Mouse (Mus musculus): ENCODE results near the gene Olfr648. TPM values are rescaled to one million over a fixed set of nuclear protein-coding genes. Genes with fewer than 3 reads are reported as not detected.
A peak's percentile ranks its signal among the peaks of the same experiment; 100 is the strongest.

The Olfr648 gene
- total RNA-seq (2021) = under 1 TPM; 0.26 to 0.27 TPM
- long read RNA-seq, experiment 1 = 0 reads
- long read RNA-seq, experiment 2 = 0 reads

GRCm38 (mm10) chr7:104183292-104183691 is at the start of gene Olfr648:
Olfr648 (minus strand) TSS chr7:104183392.
- intact Hi-C loops (cut with DNase I) = no loop called here
- Histone ChIP-seq H3K27ac (no peak within 1 kb of the TSS), H3K4me3 (no peak within 1 kb of the TSS)
- no peak for DNase-seq (ENCODE audit: extremely low spot score in 1 of 2, low spot score in 2 of 2)
- TF ChIP-seq CTCF (IDR thresholded peaks at IDR 0.05) = no peak

GRCm38 (mm10) chr7:104231203-104231602 is 48.0 kb upstream of the Olfr648 start:
- Histone ChIP-seq H3K4me3 (no peak overlapping the region), H3K27ac (no peak overlapping the region)
- intact Hi-C loops (cut with DNase I) = no loop called here
- TF ChIP-seq CTCF (IDR thresholded peaks at IDR 0.05) = peak; percentile 60
- DNase-seq (ENCODE audit: extremely low spot score in 1 of 2, low spot score in 2 of 2) = no peak

GRCm38 (mm10) chr7:104218701-104219569 is 35.7 kb upstream of the Olfr648 start, which contains the start of gene Trim6:
Trim6 (plus strand) TSS chr7:104218793.
- DNase-seq (ENCODE audit: extremely low spot score in 1 of 2, low spot score in 2 of 2) = peak in 1 of 2 experiments; percentile 11
- no peak for TF ChIP-seq CTCF (IDR thresholded peaks at IDR 0.05)
- Histone ChIP-seq H3K27ac (no peak within 1 kb of the TSS), H3K4me3 (peak within 1 kb of the TSS; percentile 34)
- intact Hi-C loops (cut with DNase I) = no loop called here

- no peak for DNase-seq (ENCODE audit: extremely low spot score in 1 of 2, low spot score in 2 of 2)
- no peak overlapping the region for H3K27ac ChIP-seq
- no peak overlapping the region for H3K4me3 ChIP-seq
- intact Hi-C loops (cut with DNase I) = no loop called here
- no peak for TF ChIP-seq CTCF (IDR thresholded peaks at IDR 0.05)
Observed at GRCm38 (mm10) chr7:104217881-104218280, 34.7 kb upstream of the Olfr648 start.

- TF ChIP-seq CTCF (IDR thresholded peaks at IDR 0.05) = no peak
- no peak for DNase-seq (ENCODE audit: extremely low spot score in 1 of 2, low spot score in 2 of 2)
- intact Hi-C loops (cut with DNase I) = no loop called here
- H3K27ac ChIP-seq = no peak overlapping the region
- H3K4me3 ChIP-seq = no peak overlapping the region
Observed at GRCm38 (mm10) chr7:104216011-104216535, 32.9 kb upstream of the Olfr648 start.

GRCm38 (mm10) chr7:104206197-104206596 is 23.0 kb upstream of the Olfr648 start:
- TF ChIP-seq CTCF (IDR thresholded peaks at IDR 0.05) = no peak
- intact Hi-C loops (cut with DNase I) = no loop called here
- DNase-seq (ENCODE audit: extremely low spot score in 1 of 2, low spot score in 2 of 2) = no peak
- Histone ChIP-seq H3K4me3 (no peak overlapping the region), H3K27ac (no peak overlapping the region)

- no peak overlapping the region for H3K4me3 ChIP-seq
- intact Hi-C loops (cut with DNase I) = no loop called here
- peak; percentile 23 to 38 for DNase-seq (ENCODE audit: extremely low spot score in 1 of 2, low spot score in 2 of 2)
- no peak overlapping the region for H3K27ac ChIP-seq
- peak; percentile 88 for TF ChIP-seq CTCF (IDR thresholded peaks at IDR 0.05)
Observed at GRCm38 (mm10) chr7:104199822-104200221, 16.6 kb upstream of the Olfr648 start.

GRCm38 (mm10) chr7:104195885-104196284 is 12.7 kb upstream of the Olfr648 start, which contains the start of gene Olfr649:
Olfr649 (minus strand) TSS chr7:104195985.
- no peak for DNase-seq (ENCODE audit: extremely low spot score in 1 of 2, low spot score in 2 of 2)
- intact Hi-C loops (cut with DNase I) = no loop called here
- Histone ChIP-seq H3K27ac (no peak within 1 kb of the TSS), H3K4me3 (no peak within 1 kb of the TSS)
- TF ChIP-seq CTCF (IDR thresholded peaks at IDR 0.05) = no peak

GRCm38 (mm10) chr7:104191275-104191674 is 8.1 kb upstream of the Olfr648 start:
- intact Hi-C loops (cut with DNase I) = no loop called here
- Histone ChIP-seq H3K27ac (no peak overlapping the region), H3K4me3 (no peak overlapping the region)
- no peak for DNase-seq (ENCODE audit: extremely low spot score in 1 of 2, low spot score in 2 of 2)
- peak; percentile 26 for TF ChIP-seq CTCF (IDR thresholded peaks at IDR 0.05)

- no peak for TF ChIP-seq CTCF (IDR thresholded peaks at IDR 0.05)
- DNase-seq (ENCODE audit: extremely low spot score in 1 of 2, low spot score in 2 of 2) = no peak
- Histone ChIP-seq H3K27ac (no peak overlapping the region), H3K4me3 (no peak overlapping the region)
- intact Hi-C loops (cut with DNase I) = no loop called here
Observed at GRCm38 (mm10) chr7:104179074-104179473, 4.1 kb downstream of the Olfr648 start.

- H3K4me3 ChIP-seq = no peak overlapping the region
- no peak for DNase-seq (ENCODE audit: extremely low spot score in 1 of 2, low spot score in 2 of 2)
- no peak overlapping the region for H3K27ac ChIP-seq
- no peak for TF ChIP-seq CTCF (IDR thresholded peaks at IDR 0.05)
- intact Hi-C loops (cut with DNase I) = no loop called here
Observed at GRCm38 (mm10) chr7:104178422-104179054, 4.7 kb downstream of the Olfr648 start.

GRCm38 (mm10) chr7:104175085-104175484 is 8.1 kb downstream of the Olfr648 start:
- DNase-seq (ENCODE audit: extremely low spot score in 1 of 2, low spot score in 2 of 2) = no peak
- no peak overlapping the region for H3K27ac ChIP-seq
- intact Hi-C loops (cut with DNase I) = no loop called here
- H3K4me3 ChIP-seq = no peak overlapping the region
- TF ChIP-seq CTCF (IDR thresholded peaks at IDR 0.05) = no peak

Measured in left cerebral cortex, adult 2 months (tissue).